Mouse (Mus musculus): ENCODE results near the gene 4930522H14Rik.

- TF ChIP-seq ZKSCAN1 (IDR thresholded peaks at IDR 0.05; ENCODE audit: low read depth, low read length): no peak
- no peak for TF ChIP-seq CTCF (IDR thresholded peaks at IDR 0.05 in 2 of 3, conservative IDR thresholded peaks at IDR 0.05 in 1 of 3; ENCODE audit: control insufficient read depth in 1 of 3, insufficient read depth in 1 of 3, low read depth in 2 of 3, low read length in 3 of 3, poor library complexity in 1 of 3, severe bottlenecking in 1 of 3)
- no peak for TF ChIP-seq ELF1 (IDR thresholded peaks at IDR 0.05; ENCODE audit: low read depth, low read length)
Observed at GRCm38 (mm10) chr4:109481424-109481823, 49.7 kb downstream of the 4930522H14Rik start.
